Mouse (Mus musculus): ENCODE measurements around the gene Rabif.

Rabif gene

DNA sequence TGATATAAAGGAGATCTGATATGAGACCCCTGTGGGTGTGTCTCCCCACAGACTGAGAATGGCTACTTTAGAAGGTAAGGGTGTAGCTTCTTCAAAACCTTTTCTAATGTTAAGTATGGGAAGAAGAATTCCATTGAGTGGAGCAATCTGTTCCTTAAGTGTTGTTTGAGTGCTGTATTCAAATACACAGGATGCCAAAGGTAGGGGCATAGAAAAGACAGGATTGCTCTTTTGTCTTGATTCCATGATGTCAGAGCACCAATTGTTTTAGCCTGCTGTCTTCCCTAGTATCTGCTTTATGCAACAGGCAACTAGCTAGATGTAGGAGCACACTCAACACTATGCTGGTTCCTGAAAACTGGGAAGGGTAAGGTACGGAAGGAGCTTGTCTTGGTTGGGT, 40.6 kb downstream of the Rabif start:
- in situ Hi-C loops (cut with MboI; ENCODE audit: low pct_unique_long_range_greater_than_20kb in 1 of 2, low sequenced_read_pairs in 2 of 2, unreplicated experiment in 1 of 2): no loop called here

DNA sequence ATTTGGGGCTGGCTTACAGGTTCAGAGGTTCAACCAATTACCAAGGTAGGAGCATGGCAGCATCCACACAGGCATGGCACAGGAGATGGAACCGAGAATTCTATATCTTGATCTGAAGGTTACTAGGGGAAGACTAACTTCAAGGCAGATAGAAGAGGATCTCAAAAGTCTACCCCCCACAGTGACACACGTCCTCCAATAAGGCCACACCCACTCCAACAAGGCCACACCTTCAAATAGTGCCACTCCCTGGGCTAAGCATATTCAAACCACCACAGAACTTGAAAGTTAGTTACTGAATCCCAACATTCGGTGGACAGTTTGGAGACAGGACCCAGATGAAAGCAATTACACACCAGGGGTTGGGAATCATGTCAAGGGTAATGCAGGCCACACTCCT, 41.1 kb downstream of the Rabif start:
- in situ Hi-C loops (cut with MboI; ENCODE audit: low pct_unique_long_range_greater_than_20kb in 1 of 2, low sequenced_read_pairs in 2 of 2, unreplicated experiment in 1 of 2): no loop called here

DNA sequence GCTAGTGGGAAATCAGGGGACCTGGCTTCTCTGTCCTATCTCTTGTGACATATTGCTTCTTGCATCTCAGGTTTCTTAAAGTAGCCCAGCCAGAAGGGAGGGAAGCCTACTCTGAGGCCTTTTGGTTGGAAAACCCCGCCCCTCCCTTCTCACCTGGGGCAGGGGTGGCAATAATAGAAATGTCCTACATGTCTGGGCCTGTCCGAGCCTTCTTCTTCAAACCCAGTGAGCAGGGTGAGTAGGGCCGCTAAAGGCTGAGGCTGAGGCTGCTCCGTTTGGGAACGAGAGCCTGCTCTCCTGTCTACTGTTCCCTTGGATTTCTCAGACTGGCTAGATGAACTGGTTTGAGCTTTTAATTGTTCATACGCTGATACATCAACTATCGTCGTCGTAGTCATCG, 46.2 kb downstream of the Rabif start:
- in situ Hi-C loops (cut with MboI; ENCODE audit: low pct_unique_long_range_greater_than_20kb in 1 of 2, low sequenced_read_pairs in 2 of 2, unreplicated experiment in 1 of 2): no loop called here

DNA sequence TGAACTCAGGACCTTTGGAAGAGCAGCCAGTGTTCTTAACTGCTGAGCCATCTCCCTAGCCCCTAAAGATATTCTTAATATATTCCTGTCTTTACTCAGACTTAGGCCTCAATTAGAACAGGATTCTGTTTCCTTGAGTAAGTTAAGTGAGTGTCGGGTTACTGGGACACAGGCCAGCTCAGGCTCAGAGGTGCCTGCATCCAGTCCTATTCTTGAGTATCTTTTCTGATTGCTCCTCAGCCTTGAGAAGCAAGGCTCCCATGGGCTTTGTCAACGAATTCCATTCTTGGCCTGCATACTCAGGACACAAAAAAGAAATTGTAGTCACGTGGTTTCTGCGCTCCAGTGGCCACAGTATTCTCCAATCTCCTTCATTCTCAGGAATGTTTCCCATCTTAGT, 53.8 kb downstream of the Rabif start:
- in situ Hi-C loops (cut with MboI; ENCODE audit: low pct_unique_long_range_greater_than_20kb in 1 of 2, low sequenced_read_pairs in 2 of 2, unreplicated experiment in 1 of 2): no loop called here

DNA sequence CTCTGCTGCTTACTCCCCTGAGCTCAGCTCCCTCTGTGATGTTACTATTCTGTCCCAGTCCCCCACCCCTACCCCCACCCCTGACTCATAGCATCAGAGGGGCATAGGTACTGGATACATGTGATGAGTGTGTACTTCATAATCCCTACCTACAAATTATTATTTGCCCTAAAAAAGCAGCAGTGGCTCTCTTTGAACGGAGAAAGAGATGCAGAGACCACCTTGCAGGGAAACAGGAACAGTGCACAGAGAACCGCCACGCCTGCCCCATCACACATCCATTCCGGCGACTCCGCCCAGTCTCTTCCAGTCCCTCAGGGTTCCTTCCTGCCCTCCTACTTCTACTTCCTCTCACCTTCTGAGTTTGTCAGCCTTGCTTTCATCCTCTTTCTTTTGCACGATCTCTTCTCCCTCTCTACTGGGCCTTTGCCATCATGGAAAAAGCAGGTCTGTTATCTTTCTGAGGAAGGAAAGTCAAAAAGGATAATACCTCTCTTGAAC, 55.2 kb downstream of the Rabif start, which contains the start of gene Mgat4e:
Mgat4e (minus strand) TSS at position 51 of the 501 bp plus-strand sequence.
- in situ Hi-C loops (cut with MboI; ENCODE audit: low pct_unique_long_range_greater_than_20kb in 1 of 2, low sequenced_read_pairs in 2 of 2, unreplicated experiment in 1 of 2): loop anchor here in 1 of 2 experiments (25.0 kb wide), 1 partner anchor 887 kb away; the partner anchor contains the start of genes Gm38394 and Zbed6

DNA sequence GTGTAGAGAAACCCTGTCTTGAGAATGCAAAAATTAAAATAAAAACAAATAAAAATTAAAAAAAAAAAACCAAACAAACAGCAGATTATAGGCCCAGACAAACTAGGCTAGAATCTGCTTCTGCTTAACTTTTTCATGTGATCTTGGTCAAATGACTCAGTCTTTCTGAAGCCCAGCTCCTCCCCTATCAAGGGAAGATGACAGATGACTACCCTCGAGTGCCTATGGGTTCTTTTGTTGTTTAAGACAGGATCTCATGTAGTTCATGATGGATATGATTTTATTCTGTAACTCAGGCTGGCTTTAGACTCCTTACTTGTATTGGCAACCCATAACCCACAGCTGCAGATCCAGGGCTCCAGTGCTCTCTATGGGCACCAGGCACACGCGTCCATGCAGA, 57.4 kb downstream of the Rabif start:
- in situ Hi-C loops (cut with MboI; ENCODE audit: low pct_unique_long_range_greater_than_20kb in 1 of 2, low sequenced_read_pairs in 2 of 2, unreplicated experiment in 1 of 2): loop anchor here in 1 of 2 experiments (25.0 kb wide), 1 partner anchor 890 kb away; the partner anchor contains the start of genes Gm38394 and Zbed6

DNA sequence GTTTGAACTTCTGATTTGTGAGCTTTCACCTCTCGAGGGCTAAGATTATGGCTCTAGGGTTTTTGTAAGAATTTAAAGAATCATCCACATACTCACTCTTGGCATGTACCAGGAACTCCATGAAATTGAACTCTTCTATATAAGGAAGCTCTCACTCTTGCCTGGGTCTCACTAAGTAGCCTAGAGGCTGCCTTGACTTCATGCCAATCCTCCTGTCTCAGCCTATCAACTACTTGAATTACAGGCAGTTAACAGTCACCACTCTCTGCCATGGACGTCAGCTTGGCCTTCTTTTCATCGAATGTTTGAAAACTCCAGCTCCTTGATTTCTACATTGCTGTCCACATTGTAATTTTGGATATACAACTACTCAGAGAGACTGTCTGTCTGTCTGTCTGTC, 57.9 kb downstream of the Rabif start:
- in situ Hi-C loops (cut with MboI; ENCODE audit: low pct_unique_long_range_greater_than_20kb in 1 of 2, low sequenced_read_pairs in 2 of 2, unreplicated experiment in 1 of 2): loop anchor here in 1 of 2 experiments (25.0 kb wide), 1 partner anchor 890 kb away; the partner anchor contains the start of genes Gm38394 and Zbed6

DNA sequence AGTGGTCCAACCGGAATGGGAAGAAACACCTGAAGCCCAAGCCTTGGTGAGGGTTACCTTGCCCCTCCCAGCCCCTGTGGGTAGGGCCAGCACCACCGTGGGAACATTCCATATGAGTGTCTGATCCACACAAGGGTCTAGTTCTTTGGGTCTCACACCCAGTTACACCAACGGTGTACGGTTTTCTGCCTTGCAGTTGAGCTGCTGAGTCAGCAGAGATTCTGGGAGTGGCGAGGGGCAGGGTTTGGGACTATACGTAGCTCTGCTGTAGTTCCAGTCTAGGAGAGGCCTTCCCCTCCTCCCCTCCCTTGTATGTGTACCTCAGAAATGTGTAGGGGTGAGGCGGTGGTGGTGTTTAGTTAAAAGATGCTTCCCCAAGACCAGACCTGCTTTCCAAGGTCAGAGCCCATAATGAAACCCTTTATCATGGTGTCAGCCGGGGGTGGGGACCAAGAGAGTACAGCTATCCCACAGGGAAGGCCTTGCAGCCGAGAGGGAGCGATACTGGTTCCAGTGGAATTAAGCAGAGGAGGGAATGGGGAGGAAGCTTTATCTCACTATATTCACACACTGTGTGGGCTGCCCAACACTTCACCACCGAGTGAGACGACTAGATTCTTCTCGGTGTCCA, 60.9 kb downstream of the Rabif start:
- in situ Hi-C loops (cut with MboI; ENCODE audit: low pct_unique_long_range_greater_than_20kb in 1 of 2, low sequenced_read_pairs in 2 of 2, unreplicated experiment in 1 of 2): loop anchor here in 1 of 2 experiments (25.0 kb wide), 1 partner anchor 893 kb away; the partner anchor contains the start of genes Gm38394 and Zbed6

DNA sequence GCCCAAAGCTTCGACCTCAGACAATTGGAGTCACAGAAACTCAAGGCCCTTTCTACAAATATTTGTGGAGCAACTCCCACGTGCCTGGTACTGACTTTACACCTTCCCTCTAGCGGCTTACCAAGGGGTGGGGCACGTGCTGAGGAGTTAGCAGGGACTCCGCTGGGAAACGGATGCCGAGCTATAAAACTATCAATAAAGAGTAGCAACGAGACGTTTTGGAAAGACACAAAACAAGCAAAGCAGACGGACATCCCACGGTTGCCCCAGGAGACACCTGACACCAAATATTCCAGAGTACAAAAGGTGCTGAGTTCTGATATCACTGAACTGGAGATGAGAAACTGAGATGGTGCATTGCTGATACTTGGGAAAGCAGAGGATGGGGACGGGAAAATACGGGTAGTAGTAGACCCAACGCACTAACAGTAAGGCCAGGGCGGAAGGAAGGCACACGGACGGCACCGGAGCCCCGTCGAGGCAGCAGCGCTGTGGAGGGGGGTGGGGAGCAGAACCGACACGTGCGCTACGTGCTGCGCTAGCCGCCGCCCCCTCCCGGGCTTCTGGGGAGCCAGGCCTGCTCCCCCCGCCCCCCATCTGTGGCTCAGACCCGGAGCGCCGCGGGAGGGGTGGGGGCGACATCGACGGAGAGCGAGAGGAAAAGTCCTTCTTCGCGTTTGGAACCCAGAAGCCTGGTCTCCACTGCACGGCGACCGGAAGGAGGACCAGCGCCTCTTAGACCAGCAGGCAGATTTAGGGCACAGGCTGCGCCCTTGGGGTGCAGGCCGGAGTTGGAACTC, 61.6 kb downstream of the Rabif start:
- in situ Hi-C loops (cut with MboI; ENCODE audit: low pct_unique_long_range_greater_than_20kb in 1 of 2, low sequenced_read_pairs in 2 of 2, unreplicated experiment in 1 of 2): loop anchor here in 1 of 2 experiments (25.0 kb wide), 1 partner anchor 894 kb away; the partner anchor contains the start of genes Gm38394 and Zbed6

DNA sequence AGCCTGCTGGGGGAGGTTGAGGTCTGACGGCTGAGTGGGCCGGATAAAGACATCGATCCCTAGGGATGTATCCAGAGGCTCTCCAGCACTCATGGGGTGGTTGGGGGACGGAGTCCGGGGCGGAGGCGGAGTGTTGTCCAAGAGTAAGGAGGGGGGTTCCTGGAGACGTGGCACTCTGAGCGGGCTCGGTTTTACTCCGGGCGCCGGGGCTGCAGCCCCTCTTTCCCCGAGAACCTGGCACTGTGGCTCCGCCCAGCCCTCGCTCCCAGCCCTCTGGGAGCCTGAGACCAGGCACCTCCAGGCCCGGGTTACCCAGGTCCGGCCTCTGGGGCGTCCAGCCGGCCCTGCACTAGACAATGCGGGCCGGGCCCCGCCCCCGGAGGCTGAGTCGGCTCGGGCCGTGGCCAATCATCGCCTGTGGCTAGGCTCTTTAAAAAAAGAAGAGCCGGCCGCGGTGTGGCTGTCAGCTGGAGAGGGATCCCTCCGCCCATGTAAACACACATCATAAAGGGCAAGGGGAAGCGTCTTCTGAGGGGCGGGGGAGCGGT, 62.3 kb downstream of the Rabif start:
- in situ Hi-C loops (cut with MboI; ENCODE audit: low pct_unique_long_range_greater_than_20kb in 1 of 2, low sequenced_read_pairs in 2 of 2, unreplicated experiment in 1 of 2): loop anchor here in 1 of 2 experiments (25.0 kb wide), 1 partner anchor 894 kb away; the partner anchor contains the start of genes Gm38394 and Zbed6

Data from mouse embryonic stem cell (cell line).